Comparison of ENCODE assay signal across 9 mouse cellular contexts in the genomic region with DNA sequence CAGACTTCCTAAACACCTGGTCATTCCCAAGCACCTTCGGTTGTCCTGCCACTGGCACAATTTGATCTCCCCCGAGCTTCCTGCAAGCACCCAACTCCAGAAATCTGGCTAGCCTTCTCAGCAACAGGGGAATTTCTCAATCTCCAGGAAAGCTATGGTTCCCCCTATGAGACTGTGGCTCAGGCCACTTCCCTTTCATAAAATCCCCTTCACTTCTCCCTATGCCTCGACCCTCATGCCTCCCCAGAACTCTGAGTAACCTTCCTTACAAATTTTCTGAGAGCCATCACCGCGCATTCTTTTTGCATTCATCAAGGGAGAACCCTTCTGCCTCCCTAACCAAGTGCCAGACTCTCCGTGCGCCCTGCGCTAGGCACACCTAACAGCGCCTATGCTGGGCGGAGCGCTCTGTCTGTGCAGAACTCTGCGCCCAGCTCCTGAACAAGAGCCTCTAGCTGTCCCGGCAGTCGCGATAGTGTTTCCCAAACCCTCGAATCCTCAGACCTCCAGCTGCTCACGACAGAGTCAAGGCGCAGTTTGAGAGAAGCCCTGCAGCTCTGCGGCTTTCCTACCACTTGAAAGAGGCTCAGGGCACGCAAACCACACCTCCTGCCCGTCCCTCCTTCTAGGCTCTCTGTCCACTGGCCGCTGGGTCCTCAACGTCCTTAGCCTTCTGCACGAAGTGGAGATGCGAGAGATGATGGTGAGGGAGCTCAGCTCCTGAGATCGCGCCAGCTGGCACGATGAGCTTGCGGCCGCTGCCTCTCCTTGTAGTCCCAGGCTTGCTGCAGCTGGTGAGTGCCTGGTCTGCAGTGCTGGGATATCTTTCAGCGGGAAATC. TPM values are rescaled to one million over a fixed set of nuclear protein-coding genes. Genes with fewer than 3 reads are reported as not detected.
DNase-seq lines count a peak whose midpoint lies in the region; ATAC-seq lines count a peak whose summit lies in the region.
"Had no signal": no experiment of that assay in that cellular context is flagged by ENCODE, and none has a peak within 500 bp of the region (broad histone marks: within the 10 kb centered on the region; RNA-seq: fewer than 3 reads in every experiment).

A gene (plus strand): TSS at position 501 of the 840 bp plus-strand sequence.

- 3% methylated on average over 31 of the region's 31 CpGs for WGBS in forebrain, embryonic 16.5 days
- 3% methylated on average over 31 of the region's 31 CpGs for WGBS in midbrain, embryonic 13.5 days

- no peaks in the 10 kb centered on the region for H3K27me3 ChIP-seq in forebrain, embryonic 16.5 days (replicated peaks; ENCODE audit: control insufficient read depth, insufficient read depth, low read length)
- H3K27me3 ChIP-seq in midbrain, embryonic 13.5 days: peaks cover 5% of the 10 kb centered on the region; the same call in 1 of the 2 replicates

- H3K9me3 ChIP-seq in forebrain, embryonic 16.5 days (ENCODE audit: control insufficient read depth, low read length): no peaks in the 10 kb centered on the region
- no peaks in the 10 kb centered on the region for H3K9me3 ChIP-seq in midbrain, embryonic 13.5 days

- peak within 1 kb of the TSS; percentile 57 for H3K9ac ChIP-seq in forebrain, embryonic 16.5 days (replicated peaks; ENCODE audit: low read depth, low read length)
- peak within 1 kb of the TSS; percentile 64 for H3K9ac ChIP-seq in midbrain, embryonic 13.5 days (replicated peaks)

- peak within 1 kb of the TSS; percentile 47 for H3K4me3 ChIP-seq in forebrain, embryonic 16.5 days (replicated peaks; ENCODE audit: low read length)
- peak within 1 kb of the TSS; percentile 48 for H3K4me3 ChIP-seq in midbrain, embryonic 13.5 days (replicated peaks)

- peak; percentile 1 for DNase-seq in adrenal gland, postnatal 10 days
- no peak for DNase-seq in adrenal gland, postnatal 14 days
- DNase-seq in 3134 (ENCODE audit: extremely low read depth, insufficient read length, low spot score): peak; percentile 3
- peak; percentile 2 to 7 for DNase-seq in layer of hippocampus, adult 8-10 months (ENCODE audit: low spot score in 2 of 2)
- no peak for DNase-seq in thymus, adult 18-20 months
- no peak for DNase-seq in spleen, postnatal 10 days (ENCODE audit: low spot score in 2 of 2)

- no peaks in the 10 kb centered on the region for H3K36me3 ChIP-seq in forebrain, embryonic 16.5 days (ENCODE audit: control insufficient read depth, insufficient read depth)
- no peaks in the 10 kb centered on the region for H3K36me3 ChIP-seq in midbrain, embryonic 13.5 days

- peak within 1 kb of the TSS; percentile 70 for H3K4me2 ChIP-seq in forebrain, embryonic 16.5 days (ENCODE audit: low read length)
- peak within 1 kb of the TSS; percentile 79 for H3K4me2 ChIP-seq in midbrain, embryonic 13.5 days (replicated peaks)

- 0 out of 2 replicates have a peak within 1 kb of the TSS, but pooled peaks have one; percentile 3 for H3K27ac ChIP-seq in forebrain, embryonic 16.5 days (ENCODE audit: low read length)
- H3K27ac ChIP-seq in midbrain, embryonic 13.5 days: no peak within 1 kb of the TSS

- ATAC-seq in forebrain, embryonic 16.5 days: peak; percentile 81
- ATAC-seq in midbrain, embryonic 13.5 days: peak; percentile 78

- H3K4me1 ChIP-seq in forebrain, embryonic 16.5 days (replicated peaks; ENCODE audit: control insufficient read depth, insufficient read depth, low read length): peaks cover 8% of the 10 kb centered on the region
- H3K4me1 ChIP-seq in midbrain, embryonic 13.5 days (replicated peaks): peaks cover 6% of the 10 kb centered on the region; the same call in 1 of the 2 replicates

RNA-seq across cellular contexts. Expression of the gene that starts here (rescaled TPM):
- total RNA-seq in adrenal gland, postnatal 10 days (2021): not detected
- total RNA-seq in adrenal gland, postnatal 14 days (2021): not detected in 2 replicates
- polyA plus RNA-seq in forebrain, embryonic 16.5 days (2015; fragmentation: Nextera tagmentation; extraction: Ambion mirVana): 8.2 and 9.6 TPM in 2 replicates
- 1 to 10 TPM; 1.1 to 1.8 (median 1.3) TPM for total RNA-seq in layer of hippocampus, adult 8-10 months (2022)
- 0.19 and 0.40 TPM in 2 replicates for polyA plus RNA-seq in midbrain, embryonic 13.5 days (2015; fragmentation: Nextera tagmentation; extraction: Ambion mirVana)
- total RNA-seq: common myeloid progenitor, adult 5-6 weeks had no signal

Comparison
In these comparisons a context has a peak if more than half of its experiments do, and no peak if none do; other contexts are left out.
1. Peak in DNase-seq in adrenal gland, postnatal 10 days; RNA of the gene not detected or under 1 TPM.
2. Peak in ATAC-seq, H3K4me3 ChIP-seq, H3K9ac ChIP-seq and H3K4me2 ChIP-seq in midbrain, embryonic 13.5 days; RNA of the gene not detected or under 1 TPM.
3. DNase-seq: peak in 3134 (single experiment) and layer of hippocampus, adult 8-10 months (2 of 2); none in adrenal gland, postnatal 14 days (single experiment), thymus, adult 18-20 months (0 of 2) and spleen, postnatal 10 days (0 of 2).